Mouse (Mus musculus) B cell, adult 2 months (primary cell): Measurements from ENCODE around the gene Prps1l3.

ENCODE experiments used
- DNase-seq, 2 experiments: peaks; one replicate each; pipeline ENCODE4 v3.0.0; 2022

The Prps1l3 gene

GRCm38 (mm10) chr12:57243671-57244495 is 13.7 kb downstream of the Prps1l3 start:
- peak; percentile 31 to 38 for DNase-seq

GRCm38 (mm10) chr12:57258572-57258971 is 28.4 kb downstream of the Prps1l3 start:
- no peak for DNase-seq

- no peak for DNase-seq
Observed at GRCm38 (mm10) chr12:57275456-57275855, 45.2 kb downstream of the Prps1l3 start.

- peak; percentile 16 to 23 for DNase-seq
Observed at GRCm38 (mm10) chr12:57281155-57282114, 51.2 kb downstream of the Prps1l3 start.

- DNase-seq = no peak
Observed at GRCm38 (mm10) chr12:57285303-57286059, 55.3 kb downstream of the Prps1l3 start.
